Mouse (Mus musculus) brain, adult 2 months (tissue): ENCODE results near the gene Asxl2.

Experiments used
- DNase-seq: peaks from one replicate; pipeline ENCODE4 v3.0.0; 2011; ENCODE audit warnings: low read depth, low spot score

Gene Asxl2

DNA sequence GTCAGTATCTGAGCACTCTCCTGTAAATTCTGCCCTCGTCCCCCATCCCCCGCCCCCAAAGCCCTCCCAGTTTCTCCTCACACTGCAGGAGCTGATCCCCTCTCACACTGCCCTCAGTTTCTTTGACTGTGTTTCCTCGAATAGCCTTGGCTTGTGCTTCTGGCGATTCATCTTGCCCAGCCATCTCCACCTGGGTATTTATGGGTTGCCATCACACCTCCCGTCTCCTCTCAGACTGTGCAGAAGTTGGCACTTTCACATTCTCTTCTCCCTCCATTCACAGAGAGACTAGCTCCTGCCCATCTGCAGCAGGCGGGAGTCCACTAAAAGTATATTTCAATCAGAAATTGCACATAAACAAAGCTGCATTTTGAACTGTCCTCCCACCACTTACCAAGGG is 120.1 kb downstream of the Asxl2 start:
- peak; percentile 58 for DNase-seq

DNA sequence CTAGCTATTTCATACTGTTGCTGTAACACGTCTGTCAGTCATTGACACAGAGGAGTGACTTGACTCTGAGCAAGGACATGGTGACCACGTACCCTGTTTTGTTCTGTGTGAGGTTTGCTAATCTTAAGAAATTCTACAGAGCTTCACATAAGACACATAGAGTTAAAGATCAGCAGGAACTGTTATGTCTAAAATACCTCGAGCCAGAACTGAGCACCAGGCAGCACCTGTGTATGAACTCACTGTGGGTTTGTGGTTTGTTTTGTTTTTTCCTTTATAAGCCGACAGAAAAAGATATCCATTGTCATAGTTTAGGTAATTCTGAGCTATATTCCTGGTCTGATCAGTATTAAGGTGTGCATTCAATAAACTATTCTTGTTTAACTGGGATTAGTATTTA is 120.8 kb downstream of the Asxl2 start:
- DNase-seq = no peak

DNA sequence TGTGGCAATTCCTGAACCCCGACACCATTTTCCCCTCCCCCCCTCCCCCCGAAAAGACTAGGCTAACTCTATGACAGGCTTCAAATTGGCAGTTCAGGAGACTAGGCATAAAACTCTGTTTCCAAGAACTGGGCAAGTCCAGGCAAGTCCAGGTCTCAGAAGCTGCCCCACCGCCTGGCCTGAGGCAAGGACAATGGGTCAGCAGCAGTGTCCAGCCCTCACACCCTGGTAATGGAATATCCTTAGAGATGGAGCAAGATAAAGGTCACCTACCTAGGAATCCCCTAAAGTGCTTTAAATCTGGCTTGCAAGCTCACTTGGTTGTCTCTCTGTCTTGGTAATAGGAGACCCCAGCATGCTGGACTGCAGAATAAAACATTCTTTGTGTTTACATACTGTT is 121.3 kb downstream of the Asxl2 start:
- DNase-seq = no peak

DNA sequence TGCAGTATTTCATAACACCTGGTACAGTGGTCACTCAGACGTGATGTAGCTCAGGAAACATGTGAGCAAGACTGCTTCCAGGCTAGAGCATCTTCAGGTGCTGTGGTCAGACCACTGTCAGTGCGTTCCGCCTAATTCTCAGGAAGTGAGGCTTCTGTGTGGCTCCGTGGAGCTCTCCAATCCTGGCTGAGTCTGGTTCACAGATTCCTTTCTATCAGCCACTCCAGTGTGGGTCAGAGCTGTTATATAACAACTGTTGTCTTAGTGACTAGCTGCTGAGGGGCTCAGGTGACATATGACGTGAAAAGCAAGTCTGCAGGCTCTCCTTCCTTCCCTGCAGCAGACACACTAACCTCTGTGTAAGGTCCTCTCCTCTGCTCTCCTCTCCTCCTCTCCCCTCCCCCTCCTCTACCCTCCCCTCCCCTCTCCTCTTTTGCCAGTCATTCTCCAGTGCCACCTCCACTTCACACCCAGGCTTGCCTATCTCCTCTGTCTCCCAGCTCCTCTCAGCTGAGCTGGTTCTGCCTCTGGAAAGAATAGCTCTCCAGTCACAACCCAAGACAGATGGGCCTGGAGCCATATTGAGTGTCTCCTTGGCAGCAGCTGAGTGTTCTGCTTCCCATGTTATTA is 122.0 kb downstream of the Asxl2 start:
- peak; percentile 87 for DNase-seq

DNA sequence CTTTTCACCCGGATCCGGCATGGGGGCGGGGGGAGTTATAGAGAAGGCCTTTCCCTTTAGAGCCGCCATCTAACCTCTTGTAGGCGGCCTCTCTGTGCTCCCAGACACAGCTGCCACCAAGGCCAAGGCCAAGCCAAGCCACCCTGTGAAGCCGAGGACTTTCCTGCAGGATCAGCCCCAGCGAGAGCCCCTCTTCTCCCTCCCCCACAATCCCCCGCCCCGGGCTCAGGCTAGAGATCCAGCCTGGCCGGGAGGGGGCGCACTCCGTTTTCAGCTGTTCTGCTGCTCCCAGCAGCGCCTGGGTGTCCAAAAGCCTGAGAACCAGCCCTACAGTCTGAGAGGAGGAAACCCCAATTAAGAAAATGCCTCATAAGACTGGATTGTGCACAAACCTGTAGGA is 123.6 kb downstream of the Asxl2 start:
- DNase-seq = no peak
